Mouse (Mus musculus): Measurements from ENCODE around the gene Try4.

GRCm38 (mm10) chr6:41257432-41257831, 44.6 kb upstream of the Try4 start:
- TF ChIP-seq POLR2A (IDR thresholded peaks at IDR 0.05; ENCODE audit: insufficient read depth, low read depth, low read length) (no peak), CTCF (IDR thresholded peaks at IDR 0.05) (no peak)
